Mouse (Mus musculus): ENCODE measurements around the gene Atg2a. TPM values are rescaled to one million over a fixed set of nuclear protein-coding genes. Genes with fewer than 3 reads are reported as not detected.
"Not testable (repeated sequence)": the region's sequence is repeated elsewhere in the genome, so short reads cannot be mapped to it uniquely, and the experiment has no call there.

Gene Atg2a
- polyA plus RNA-seq, 1 experiment = 82.4 TPM

DNA sequence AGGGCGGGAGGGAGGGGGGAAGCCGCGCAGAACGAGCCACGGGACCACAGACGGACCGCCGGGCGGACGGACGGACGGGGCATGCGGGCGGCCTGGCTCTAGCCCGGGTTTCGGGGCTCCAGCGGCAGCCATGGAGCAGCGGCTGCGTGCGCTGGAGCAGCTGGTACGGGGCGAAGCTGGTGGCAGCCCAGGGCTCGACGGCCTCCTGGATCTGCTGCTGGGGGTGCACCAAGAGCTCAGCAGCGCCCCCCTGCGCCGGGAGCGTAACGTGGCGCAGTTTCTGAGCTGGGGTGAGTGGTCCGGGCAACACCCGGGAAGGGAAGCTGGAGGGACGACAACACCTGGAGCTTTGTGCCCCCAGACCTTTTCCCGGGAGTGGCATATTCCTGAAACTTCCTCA lies 65.1 kb downstream of the Atg2a start:
- DNase-seq = peak; percentile 79
- Histone ChIP-seq H3K4me3 (ENCODE audit: control insufficient read depth, insufficient read depth, low read length) (peak overlapping the region; percentile 46), H3K4me1 (replicated peaks; ENCODE audit: control insufficient read depth, insufficient read depth, low read length) (peaks cover 13% of the 10 kb centered on the region), H3K27me3 (ENCODE audit: control insufficient read depth, insufficient read depth, low read length) (no peaks in the 10 kb centered on the region), H3K36me3 (ENCODE audit: control insufficient read depth, insufficient read depth, low read length) (no peaks in the 10 kb centered on the region), H3K27ac (ENCODE audit: control insufficient read depth, insufficient read depth, low read length) (no peak overlapping the region)
- TF ChIP-seq CTCF (IDR thresholded peaks at IDR 0.05; ENCODE audit: borderline replicate concordance, control insufficient read depth, extremely low read depth, insufficient read depth, low read length, poor library complexity) = peak; percentile 89
- TF ChIP-seq POLR2A (IDR thresholded peaks at IDR 0.05; ENCODE audit: control insufficient read depth, extremely low read depth, insufficient read depth, low read length, poor library complexity) = no peak
- WGBS = 1% methylated on average over 33 of the region's 34 CpGs

DNA sequence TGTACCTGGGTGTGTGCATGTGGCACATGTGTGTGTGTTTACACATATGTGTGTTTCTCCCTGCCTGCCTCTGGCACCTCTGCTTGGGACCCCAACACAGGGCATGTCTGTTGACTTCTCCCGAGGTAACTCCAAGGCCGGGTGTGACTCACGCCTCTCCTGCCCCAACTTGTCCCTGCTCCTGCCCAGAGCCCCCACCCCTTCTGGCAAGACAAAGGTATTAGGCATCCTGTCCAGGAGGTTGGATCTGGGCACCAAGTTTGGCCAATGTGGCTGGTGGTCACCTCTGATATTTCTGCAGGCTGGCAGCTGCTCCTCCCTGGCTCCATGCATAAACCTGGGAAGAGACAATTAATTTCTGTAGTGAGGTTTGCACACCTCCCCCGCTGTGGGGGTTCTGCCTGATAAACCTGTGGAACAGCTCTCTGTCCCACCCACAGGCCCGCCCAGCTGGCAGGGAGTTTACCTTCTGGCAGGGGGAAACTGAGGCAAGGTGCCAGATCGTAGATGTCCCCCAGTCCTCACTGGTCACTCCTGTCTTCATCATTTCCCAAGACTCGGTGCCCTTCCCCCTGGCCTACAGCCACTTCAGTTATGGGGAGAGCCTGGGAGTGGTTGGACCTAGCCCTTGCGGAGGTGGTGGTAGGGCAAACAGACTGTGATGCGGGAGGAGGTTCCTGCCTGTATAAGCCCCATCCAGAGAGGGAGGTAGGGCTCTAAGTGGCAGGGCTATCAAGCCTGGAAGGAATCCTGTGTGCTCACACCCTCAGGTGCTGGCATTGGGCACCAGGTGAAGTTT lies 66.5 kb downstream of the Atg2a start:
- no peak for DNase-seq
- Histone ChIP-seq H3K4me1 (replicated peaks; ENCODE audit: control insufficient read depth, insufficient read depth, low read length) (peaks cover 6% of the 10 kb centered on the region), H3K27me3 (ENCODE audit: control insufficient read depth, insufficient read depth, low read length) (no peaks in the 10 kb centered on the region), H3K27ac (ENCODE audit: control insufficient read depth, insufficient read depth, low read length) (no peak overlapping the region), H3K4me3 (ENCODE audit: control insufficient read depth, insufficient read depth, low read length) (no peak overlapping the region), H3K36me3 (ENCODE audit: control insufficient read depth, insufficient read depth, low read length) (no peaks in the 10 kb centered on the region)
- WGBS = 91% methylated on average over 9 of the region's 9 CpGs
- TF ChIP-seq POLR2A (IDR thresholded peaks at IDR 0.05; ENCODE audit: control insufficient read depth, extremely low read depth, insufficient read depth, low read length, poor library complexity) = no peak
- TF ChIP-seq CTCF (IDR thresholded peaks at IDR 0.05; ENCODE audit: borderline replicate concordance, control insufficient read depth, extremely low read depth, insufficient read depth, low read length, poor library complexity) = no peak

DNA sequence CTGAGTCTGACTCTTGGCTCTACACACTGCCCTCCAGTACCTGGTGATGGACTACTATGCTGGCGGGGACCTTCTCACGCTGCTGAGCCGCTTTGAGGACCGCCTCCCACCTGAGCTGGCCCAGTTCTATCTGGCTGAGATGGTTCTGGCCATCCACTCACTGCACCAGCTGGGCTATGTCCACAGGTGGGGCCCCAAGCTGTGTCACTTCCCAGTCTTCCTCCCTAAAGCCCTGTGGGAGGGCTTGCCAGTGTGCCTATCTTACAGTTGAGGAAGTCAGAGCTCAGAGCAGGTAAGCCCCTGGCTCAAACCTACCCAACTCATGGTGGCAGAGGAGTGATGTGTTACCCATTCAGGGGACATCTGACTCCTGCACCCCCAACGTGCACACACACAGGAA lies 68.7 kb downstream of the Atg2a start:
- Histone ChIP-seq H3K4me3 (ENCODE audit: control insufficient read depth, insufficient read depth, low read length) (no peak overlapping the region), H3K36me3 (ENCODE audit: control insufficient read depth, insufficient read depth, low read length) (no peaks in the 10 kb centered on the region), H3K4me1 (replicated peaks; ENCODE audit: control insufficient read depth, insufficient read depth, low read length) (peaks cover 6% of the 10 kb centered on the region; the same call in 1 of the 2 replicates), H3K27me3 (ENCODE audit: control insufficient read depth, insufficient read depth, low read length) (no peaks in the 10 kb centered on the region), H3K27ac (ENCODE audit: control insufficient read depth, insufficient read depth, low read length) (no peak overlapping the region)
- no peak for DNase-seq
- 94% methylated on average over 5 of the region's 5 CpGs for WGBS
- no peak for TF ChIP-seq POLR2A (IDR thresholded peaks at IDR 0.05; ENCODE audit: control insufficient read depth, extremely low read depth, insufficient read depth, low read length, poor library complexity)
- TF ChIP-seq CTCF (IDR thresholded peaks at IDR 0.05; ENCODE audit: borderline replicate concordance, control insufficient read depth, extremely low read depth, insufficient read depth, low read length, poor library complexity) = no peak

- 95% methylated on average over 3 of the region's 3 CpGs for WGBS
- not testable (repeated sequence) for H3K36me3 ChIP-seq (ENCODE audit: control insufficient read depth, insufficient read depth, low read length); H3K4me3 ChIP-seq (ENCODE audit: control insufficient read depth, insufficient read depth, low read length); H3K27ac ChIP-seq (ENCODE audit: control insufficient read depth, insufficient read depth, low read length); DNase-seq; H3K27me3 ChIP-seq (ENCODE audit: control insufficient read depth, insufficient read depth, low read length); H3K4me1 ChIP-seq (replicated peaks; ENCODE audit: control insufficient read depth, insufficient read depth, low read length)
Measured at GRCm38 (mm10) chr19:6311783-6312182, 70.3 kb downstream of the Atg2a start.

Other genes starting within 250 kb of the Atg2a start
- gene Capn1, start 225.8 kb upstream of the Atg2a start, polyA plus RNA-seq (2012; rRNA removed) = 98.2 and 101 TPM in 2 replicates
- 77.1 and 83.7 TPM in 2 replicates for gene Syvn1, start 195.1 kb upstream of the Atg2a start, polyA plus RNA-seq (2012; rRNA removed)
- 28.8 and 29.4 TPM in 2 replicates for gene Mrpl49, start 183.9 kb upstream of the Atg2a start, polyA plus RNA-seq (2012; rRNA removed)
- 2,283 and 2,588 TPM in 2 replicates for gene Fau, start 183.8 kb upstream of the Atg2a start, polyA plus RNA-seq (2012; rRNA removed)
- gene Znhit2, start 180.5 kb upstream of the Atg2a start, polyA plus RNA-seq (2012; rRNA removed) = 69.6 and 80.8 TPM in 2 replicates
- 35.8 and 42.0 TPM in 2 replicates for gene Tm7sf2, start 173.3 kb upstream of the Atg2a start, polyA plus RNA-seq (2012; rRNA removed)
- gene Vps51, start 164.4 kb upstream of the Atg2a start, polyA plus RNA-seq (2012; rRNA removed) = 145 and 163 TPM in 2 replicates
- 0.70 and 1.5 TPM in 2 replicates for gene Tmem262, start 161.6 kb upstream of the Atg2a start, polyA plus RNA-seq (2012; rRNA removed)
- gene Gm28374, start 159.4 kb upstream of the Atg2a start, polyA plus RNA-seq (2012; rRNA removed) = 0.65 and 0.84 TPM in 2 replicates
- 145 and 147 TPM in 2 replicates for gene Zfpl1, start 156.7 kb upstream of the Atg2a start, polyA plus RNA-seq (2012; rRNA removed)
- gene Cdca5, start 156.7 kb upstream of the Atg2a start, polyA plus RNA-seq (2012; rRNA removed) = 22.1 and 28.8 TPM in 2 replicates
- gene AC131692.1, start 147.2 kb upstream of the Atg2a start, polyA plus RNA-seq (2012; rRNA removed) = 0.57 and 0.66 TPM in 2 replicates
- gene Naaladl1, start 135.9 kb upstream of the Atg2a start, polyA plus RNA-seq (2012; rRNA removed) = 1.8 and 2.1 TPM in 2 replicates
- 71.3 and 90.1 TPM in 2 replicates for gene Sac3d1, start 123.0 kb upstream of the Atg2a start, polyA plus RNA-seq (2012; rRNA removed)
- gene Snx15, start 113.4 kb upstream of the Atg2a start, polyA plus RNA-seq (2012; rRNA removed) = 80.9 and 86.2 TPM in 2 replicates
- 3.6 and 4.6 TPM in 2 replicates for gene Batf2, start 100.7 kb upstream of the Atg2a start, polyA plus RNA-seq (2012; rRNA removed)
- gene Arl2, start 100.1 kb upstream of the Atg2a start, polyA plus RNA-seq (2012; rRNA removed) = 96.1 and 119 TPM in 2 replicates
- gene Majin, start 57.3 kb upstream of the Atg2a start, polyA plus RNA-seq (2012; rRNA removed) = 0.23 and 0.57 TPM in 2 replicates
- 5.2 and 8.9 TPM in 2 replicates for gene Gpha2, start 15.3 kb upstream of the Atg2a start, polyA plus RNA-seq (2012; rRNA removed)
- 54.6 and 56.1 TPM in 2 replicates for gene Ppp2r5b, start 5.8 kb upstream of the Atg2a start, polyA plus RNA-seq (2012; rRNA removed)
- 141 and 159 TPM in 2 replicates for gene Ehd1, start 35.1 kb downstream of the Atg2a start, polyA plus RNA-seq (2012; rRNA removed)
- gene Cdc42bpg, start 64.8 kb downstream of the Atg2a start, polyA plus RNA-seq (2012; rRNA removed) = 12.8 and 12.9 TPM in 2 replicates
- 141 and 143 TPM in 2 replicates for gene Men1, start 93.3 kb downstream of the Atg2a start, polyA plus RNA-seq (2012; rRNA removed)
- gene Map4k2, start 99.5 kb downstream of the Atg2a start, polyA plus RNA-seq (2012; rRNA removed) = 1,004 and 1,040 TPM in 2 replicates
- gene Sf1, start 122.0 kb downstream of the Atg2a start, polyA plus RNA-seq (2012; rRNA removed) = 365 and 553 TPM in 2 replicates
- 6.5 and 41.6 TPM in 2 replicates for gene Pygm, start 142.7 kb downstream of the Atg2a start, polyA plus RNA-seq (2012; rRNA removed)
- 558 and 561 TPM in 2 replicates for gene Rasgrp2, start 157.7 kb downstream of the Atg2a start, polyA plus RNA-seq (2012; rRNA removed)
- gene Nrxn2, start 177.1 kb downstream of the Atg2a start, polyA plus RNA-seq (2012; rRNA removed) = 1.2 and 1.5 TPM in 2 replicates

All from thymus, adult 2 months (tissue).